Mouse (Mus musculus): ENCODE results near the gene Olfr2. TPM values are rescaled to one million over a fixed set of nuclear protein-coding genes. Genes with fewer than 3 reads are reported as not detected.
"Not testable (repeated sequence)": the region's sequence is repeated elsewhere in the genome, so short reads cannot be mapped to it uniquely, and the experiment has no call there.

Olfr2 gene
- polyA plus RNA-seq, 1 experiment = not detected

DNA sequence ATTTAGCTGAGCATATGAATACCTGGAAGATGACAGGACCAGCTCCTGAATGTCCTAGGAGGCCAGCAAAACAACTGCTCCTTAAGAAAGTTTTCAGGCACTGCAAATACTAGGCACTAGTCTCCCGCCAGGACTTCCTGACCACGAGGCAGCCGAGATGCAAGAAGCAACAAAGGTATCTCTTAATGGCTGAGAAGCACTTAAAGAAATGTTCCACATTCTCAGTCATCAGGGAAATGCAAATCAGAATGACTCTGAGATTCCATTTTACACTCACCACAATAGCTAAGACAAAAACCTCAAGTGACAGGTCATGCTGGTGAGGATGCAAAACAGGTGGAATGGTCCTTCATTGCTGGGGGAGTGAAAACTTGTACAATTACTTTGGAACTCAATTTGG lies 20.6 kb downstream of the Olfr2 start:
- H3K79me2 ChIP-seq (ENCODE audit: control insufficient read depth, insufficient read depth) = no peaks in the 10 kb centered on the region
- no peak overlapping the region for H3K4me2 ChIP-seq (ENCODE audit: low read depth)
- H3K27me3 ChIP-seq (ENCODE audit: control insufficient read depth, insufficient read depth, insufficient read length) = no peaks in the 10 kb centered on the region
- H3K36me3 ChIP-seq (ENCODE audit: control insufficient read depth, insufficient read depth) = no peaks in the 10 kb centered on the region
- no peak for TF ChIP-seq MYOG (IDR thresholded peaks at IDR 0.05; ENCODE audit: control insufficient read depth in 1 of 3, insufficient read depth in 1 of 3, insufficient read length in 2 of 3, low read depth in 2 of 3)
- no peak for TF ChIP-seq POLR2AphosphoS2 (IDR thresholded peaks at IDR 0.05; ENCODE audit: insufficient read length, low read depth)
- no peak for TF ChIP-seq CEBPB (IDR thresholded peaks at IDR 0.05; ENCODE audit: insufficient read depth, poor library complexity, severe bottlenecking)
- TF ChIP-seq USF1 (IDR thresholded peaks at IDR 0.05; ENCODE audit: low read depth) = no peak
- TF ChIP-seq SRF (IDR thresholded peaks at IDR 0.05; ENCODE audit: control insufficient read depth, insufficient read length, low read depth) = no peak
- TF ChIP-seq REST (IDR thresholded peaks at IDR 0.05; ENCODE audit: insufficient read depth, insufficient read length) = no peak
- TF ChIP-seq POLR2A (IDR thresholded peaks at IDR 0.05; ENCODE audit: insufficient read length, low read depth) = no peak
- no peak for TF ChIP-seq TCF3 (IDR thresholded peaks at IDR 0.05; ENCODE audit: insufficient read length, low read depth)
- no peak for TF ChIP-seq TCF12 (IDR thresholded peaks at IDR 0.05; ENCODE audit: insufficient read depth, poor library complexity, severe bottlenecking)
- H3ac ChIP-seq (ENCODE audit: control insufficient read depth, insufficient read length) = no peak overlapping the region
- H3K4me3 ChIP-seq = no peak overlapping the region

DNA sequence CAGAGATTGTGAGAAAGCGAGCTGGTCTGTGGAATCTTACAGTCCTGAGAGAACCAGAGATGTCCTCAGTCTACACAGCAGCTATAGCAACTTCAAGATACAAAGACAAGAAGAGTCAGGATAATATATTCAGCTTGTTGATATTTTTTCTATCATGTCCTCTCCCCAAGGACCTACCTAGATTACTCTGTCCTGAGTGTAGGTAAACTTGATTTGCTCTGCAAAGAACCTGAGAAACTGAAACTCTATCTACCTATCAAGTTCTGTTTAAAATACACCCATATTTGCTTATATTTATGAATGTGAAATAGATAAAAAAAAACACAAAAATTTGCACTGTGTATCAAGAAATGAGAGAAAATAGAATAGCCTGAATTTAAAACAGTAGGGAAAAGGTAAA lies 30.5 kb downstream of the Olfr2 start, which contains the start of gene Olfr711:
Gene Olfr711 (minus strand): TSS at position 101 of the 400 bp plus-strand sequence.
- H3K4me3 ChIP-seq = no peak within 1 kb of the TSS
- no peak for TF ChIP-seq MYOG (IDR thresholded peaks at IDR 0.05; ENCODE audit: control insufficient read depth in 1 of 3, insufficient read depth in 1 of 3, insufficient read length in 2 of 3, low read depth in 2 of 3)
- TF ChIP-seq MAX (IDR thresholded peaks at IDR 0.05; ENCODE audit: low read depth) = no peak
- TF ChIP-seq CEBPB (IDR thresholded peaks at IDR 0.05; ENCODE audit: insufficient read depth, poor library complexity, severe bottlenecking) = no peak
- no peak for TF ChIP-seq REST (IDR thresholded peaks at IDR 0.05; ENCODE audit: insufficient read depth, insufficient read length)
- TF ChIP-seq E2F4 (IDR thresholded peaks at IDR 0.05; ENCODE audit: insufficient read depth) = no peak
- no peak for TF ChIP-seq TCF3 (IDR thresholded peaks at IDR 0.05; ENCODE audit: insufficient read length, low read depth)
- no peak within 1 kb of the TSS for H3ac ChIP-seq (ENCODE audit: control insufficient read depth, insufficient read length)
- no peaks in the 10 kb centered on the region for H3K36me3 ChIP-seq (ENCODE audit: control insufficient read depth, insufficient read depth)
- no peak within 1 kb of the TSS for H3K4me2 ChIP-seq (ENCODE audit: low read depth)
- no peaks in the 10 kb centered on the region for H3K79me2 ChIP-seq (ENCODE audit: control insufficient read depth, insufficient read depth)
- no peaks in the 10 kb centered on the region for H3K27me3 ChIP-seq (ENCODE audit: control insufficient read depth, insufficient read depth, insufficient read length)

DNA sequence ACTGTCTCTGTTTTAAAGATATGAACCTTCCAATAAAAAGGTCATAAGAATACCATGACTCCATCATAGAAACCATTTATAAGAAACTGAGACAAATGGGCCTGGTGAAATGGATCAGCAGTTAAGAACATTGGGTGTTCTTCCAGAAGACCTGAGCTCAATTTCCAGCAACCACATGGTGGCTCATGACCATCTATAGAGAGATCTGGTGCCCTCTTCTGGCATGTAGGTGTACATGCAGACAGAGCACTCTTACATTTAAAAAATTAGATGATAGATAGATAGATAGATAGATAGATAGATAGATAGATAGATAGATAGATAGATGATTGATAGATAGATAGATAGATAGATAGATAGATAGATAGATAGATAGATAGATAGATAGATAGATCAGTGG lies 38.4 kb downstream of the Olfr2 start:
- H3K4me3 ChIP-seq; H3K79me2 ChIP-seq (ENCODE audit: control insufficient read depth, insufficient read depth); H3K4me2 ChIP-seq (ENCODE audit: low read depth); H3K36me3 ChIP-seq (ENCODE audit: control insufficient read depth, insufficient read depth); H3ac ChIP-seq (ENCODE audit: control insufficient read depth, insufficient read length); H3K27me3 ChIP-seq (ENCODE audit: control insufficient read depth, insufficient read depth, insufficient read length): not testable (repeated sequence)

DNA sequence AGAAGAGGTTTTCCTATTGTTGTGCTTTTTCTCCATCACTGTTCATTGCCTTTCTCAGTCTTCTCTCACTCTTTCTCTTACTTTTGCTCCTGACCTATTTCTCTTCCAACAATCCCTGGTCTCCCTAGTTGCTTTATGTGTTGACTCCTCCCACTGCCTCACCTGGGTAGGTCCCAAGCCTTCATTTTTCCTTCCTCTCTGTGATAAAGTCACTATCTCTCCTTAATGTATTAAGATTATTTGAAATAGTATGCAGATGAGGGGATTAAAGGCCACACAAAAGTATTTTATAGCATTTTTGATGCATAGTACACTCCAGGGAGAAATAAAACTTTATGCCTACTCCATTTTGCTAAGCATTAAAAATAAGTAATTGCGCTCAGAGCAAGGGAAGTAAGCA lies 42.0 kb downstream of the Olfr2 start, which contains the start of gene Olfr6:
Gene Olfr6 (minus strand): TSS at position 101 of the 400 bp plus-strand sequence.
- TF ChIP-seq TCF12 (IDR thresholded peaks at IDR 0.05; ENCODE audit: insufficient read depth, poor library complexity, severe bottlenecking) (no peak), TCF3 (IDR thresholded peaks at IDR 0.05; ENCODE audit: insufficient read length, low read depth) (no peak), POLR2A (IDR thresholded peaks at IDR 0.05; ENCODE audit: insufficient read length, low read depth) (no peak), USF1 (IDR thresholded peaks at IDR 0.05; ENCODE audit: low read depth) (no peak), MAX (IDR thresholded peaks at IDR 0.05; ENCODE audit: low read depth) (no peak), CEBPB (IDR thresholded peaks at IDR 0.05; ENCODE audit: insufficient read depth, poor library complexity, severe bottlenecking) (no peak), SRF (IDR thresholded peaks at IDR 0.05; ENCODE audit: control insufficient read depth, insufficient read length, low read depth) (no peak), E2F4 (IDR thresholded peaks at IDR 0.05; ENCODE audit: insufficient read depth) (no peak), MYOD1 (IDR thresholded peaks at IDR 0.05; ENCODE audit: control insufficient read depth in 1 of 3, insufficient read length in 2 of 3, low read depth in 2 of 3) (no peak), MYOG (IDR thresholded peaks at IDR 0.05; ENCODE audit: control insufficient read depth in 1 of 3, insufficient read depth in 1 of 3, insufficient read length in 2 of 3, low read depth in 2 of 3) (no peak), POLR2AphosphoS2 (IDR thresholded peaks at IDR 0.05; ENCODE audit: insufficient read length, low read depth) (no peak)
- Histone ChIP-seq H3ac (ENCODE audit: control insufficient read depth, insufficient read length) (no peak within 1 kb of the TSS), H3K79me2 (ENCODE audit: control insufficient read depth, insufficient read depth) (no peaks in the 10 kb centered on the region), H3K36me3 (ENCODE audit: control insufficient read depth, insufficient read depth) (no peaks in the 10 kb centered on the region), H3K4me3 (no peak within 1 kb of the TSS), H3K27me3 (ENCODE audit: control insufficient read depth, insufficient read depth, insufficient read length) (no peaks in the 10 kb centered on the region), H3K4me2 (ENCODE audit: low read depth) (no peak within 1 kb of the TSS)

DNA sequence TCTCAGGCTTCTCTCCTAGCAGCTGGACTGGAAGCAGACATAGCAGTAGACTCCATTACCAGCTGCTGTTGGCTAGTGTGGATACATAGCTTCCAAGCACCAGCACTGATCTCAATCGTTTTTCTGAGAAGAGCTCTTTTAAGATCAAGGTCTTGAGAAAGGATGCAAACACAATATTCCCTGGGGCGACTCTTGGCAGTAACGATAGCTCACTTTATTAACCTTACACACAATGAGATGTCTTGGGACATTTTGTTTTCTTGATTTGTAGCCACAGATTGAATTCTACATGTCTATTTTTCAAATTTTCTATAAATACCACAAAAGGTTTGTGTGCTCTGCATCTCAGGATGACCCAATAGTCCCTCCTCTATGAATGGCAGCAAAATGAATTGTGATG lies 57.7 kb downstream of the Olfr2 start, which contains the start of gene Olfr710:
Gene Olfr710 (minus strand): TSS at position 101 of the 400 bp plus-strand sequence.
- Histone ChIP-seq H3K4me2 (ENCODE audit: low read depth) (no peak within 1 kb of the TSS), H3K36me3 (ENCODE audit: control insufficient read depth, insufficient read depth) (no peaks in the 10 kb centered on the region), H3K4me3 (no peak within 1 kb of the TSS), H3ac (ENCODE audit: control insufficient read depth, insufficient read length) (no peak within 1 kb of the TSS), H3K79me2 (ENCODE audit: control insufficient read depth, insufficient read depth) (no peaks in the 10 kb centered on the region), H3K27me3 (ENCODE audit: control insufficient read depth, insufficient read depth, insufficient read length) (no peaks in the 10 kb centered on the region)
- TF ChIP-seq E2F4 (IDR thresholded peaks at IDR 0.05; ENCODE audit: insufficient read depth) (no peak), MYOG (IDR thresholded peaks at IDR 0.05; ENCODE audit: control insufficient read depth in 1 of 3, insufficient read depth in 1 of 3, insufficient read length in 2 of 3, low read depth in 2 of 3) (no peak), SRF (IDR thresholded peaks at IDR 0.05; ENCODE audit: control insufficient read depth, insufficient read length, low read depth) (no peak), REST (IDR thresholded peaks at IDR 0.05; ENCODE audit: insufficient read depth, insufficient read length) (no peak), TCF12 (IDR thresholded peaks at IDR 0.05; ENCODE audit: insufficient read depth, poor library complexity, severe bottlenecking) (no peak), POLR2A (IDR thresholded peaks at IDR 0.05; ENCODE audit: insufficient read length, low read depth) (no peak), MYOD1 (IDR thresholded peaks at IDR 0.05; ENCODE audit: control insufficient read depth in 1 of 3, insufficient read length in 2 of 3, low read depth in 2 of 3) (no peak), TCF3 (IDR thresholded peaks at IDR 0.05; ENCODE audit: insufficient read length, low read depth) (no peak), MAX (IDR thresholded peaks at IDR 0.05; ENCODE audit: low read depth) (no peak), USF1 (IDR thresholded peaks at IDR 0.05; ENCODE audit: low read depth) (no peak), POLR2AphosphoS2 (IDR thresholded peaks at IDR 0.05; ENCODE audit: insufficient read length, low read depth) (no peak), CEBPB (IDR thresholded peaks at IDR 0.05; ENCODE audit: insufficient read depth, poor library complexity, severe bottlenecking) (no peak)

Other genes with a start within 250 kb of the Olfr2 start
- gene Olfr699, start 212.9 kb downstream of the Olfr2 start, polyA plus RNA-seq (2012; fragmentation: generic; extraction: Trizol) = not detected
- not detected for gene Olfr700, start 197.2 kb downstream of the Olfr2 start, polyA plus RNA-seq (2012; fragmentation: generic; extraction: Trizol)
- not detected for gene Olfr701, start 191.9 kb downstream of the Olfr2 start, polyA plus RNA-seq (2012; fragmentation: generic; extraction: Trizol)
- not detected for gene Olfr702, start 172.2 kb downstream of the Olfr2 start, polyA plus RNA-seq (2012; fragmentation: generic; extraction: Trizol)
- not detected for gene Olfr703, start 162.7 kb downstream of the Olfr2 start, polyA plus RNA-seq (2012; fragmentation: generic; extraction: Trizol)
- gene Olfr704, start 142.9 kb downstream of the Olfr2 start, polyA plus RNA-seq (2012; fragmentation: generic; extraction: Trizol) = not detected
- gene Olfr705, start 129.2 kb downstream of the Olfr2 start, polyA plus RNA-seq (2012; fragmentation: generic; extraction: Trizol) = not detected
- gene Olfr706, start 117.9 kb downstream of the Olfr2 start, polyA plus RNA-seq (2012; fragmentation: generic; extraction: Trizol) = not detected
- not detected for gene Olfr707, start 104.8 kb downstream of the Olfr2 start, polyA plus RNA-seq (2012; fragmentation: generic; extraction: Trizol)
- not detected for gene Olfr1532-ps1, start 98.1 kb downstream of the Olfr2 start, polyA plus RNA-seq (2012; fragmentation: generic; extraction: Trizol)
- gene Olfr709-ps1, start 73.9 kb downstream of the Olfr2 start, polyA plus RNA-seq (2012; fragmentation: generic; extraction: Trizol) = not detected
- gene Olfr710, start 57.8 kb downstream of the Olfr2 start, polyA plus RNA-seq (2012; fragmentation: generic; extraction: Trizol) = not detected
- not detected for gene Olfr6, start 42.1 kb downstream of the Olfr2 start, polyA plus RNA-seq (2012; fragmentation: generic; extraction: Trizol)
- not detected for gene Olfr711, start 30.6 kb downstream of the Olfr2 start, polyA plus RNA-seq (2012; fragmentation: generic; extraction: Trizol)
- not detected for gene Olfr713, start 25.1 kb upstream of the Olfr2 start, polyA plus RNA-seq (2012; fragmentation: generic; extraction: Trizol)
- gene Olfr714, start 64.9 kb upstream of the Olfr2 start, polyA plus RNA-seq (2012; fragmentation: generic; extraction: Trizol) = not detected
- gene Olfr17, start 87.1 kb upstream of the Olfr2 start, polyA plus RNA-seq (2012; fragmentation: generic; extraction: Trizol) = not detected
- not detected for gene Olfr715b, start 104.3 kb upstream of the Olfr2 start, polyA plus RNA-seq (2012; fragmentation: generic; extraction: Trizol)
- gene Olfr715, start 125.0 kb upstream of the Olfr2 start, polyA plus RNA-seq (2012; fragmentation: generic; extraction: Trizol) = not detected
- gene Olfr716, start 132.3 kb upstream of the Olfr2 start, polyA plus RNA-seq (2012; fragmentation: generic; extraction: Trizol) = not detected
- not detected for gene Nlrp14, start 160.9 kb upstream of the Olfr2 start, polyA plus RNA-seq (2012; fragmentation: generic; extraction: Trizol)
- gene Rbmxl2, start 203.4 kb upstream of the Olfr2 start, polyA plus RNA-seq (2012; fragmentation: generic; extraction: Trizol) = not detected

Data from myocyte (in vitro differentiated cells).